Mouse (Mus musculus): ENCODE measurements around the gene Plekhb1.
A peak's percentile ranks its signal among the peaks of the same experiment; 100 is the strongest.

Plekhb1 gene

GRCm38 (mm10) chr7:100662231-100662630, at the start of gene Plekhb1:
Plekhb1 (minus strand) TSS chr7:100662414.
- DNase-seq (ENCODE audit: low spot score in 2 of 2) = no peak

GRCm38 (mm10) chr7:100706883-100707480, 44.8 kb upstream of the Plekhb1 start:
- no peak for DNase-seq (ENCODE audit: low spot score in 2 of 2)

- DNase-seq (ENCODE audit: low spot score in 2 of 2) = peak; percentile 92 to 93
These were observed 44.1 kb upstream of the Plekhb1 start, which contains the start of gene Fam168a for GRCm38 (mm10) chr7:100706143-100706841. Fam168a (plus strand) TSS chr7:100706635.

- DNase-seq (ENCODE audit: low spot score in 2 of 2) = no peak
These were observed 37.9 kb upstream of the Plekhb1 start for GRCm38 (mm10) chr7:100699771-100700770.

GRCm38 (mm10) chr7:100693199-100693598, 31.0 kb upstream of the Plekhb1 start:
- no peak for DNase-seq (ENCODE audit: low spot score in 2 of 2)

- DNase-seq (ENCODE audit: low spot score in 2 of 2) = no peak
These were observed 26.3 kb upstream of the Plekhb1 start for GRCm38 (mm10) chr7:100688471-100688870.

- DNase-seq (ENCODE audit: low spot score in 2 of 2) = peak; percentile 60 to 79
These were observed 23.1 kb upstream of the Plekhb1 start for GRCm38 (mm10) chr7:100685061-100686030.

GRCm38 (mm10) chr7:100684538-100684937, 22.3 kb upstream of the Plekhb1 start:
- DNase-seq (ENCODE audit: low spot score in 2 of 2) = no peak

- DNase-seq (ENCODE audit: low spot score in 2 of 2) = no peak
These were observed 21.9 kb upstream of the Plekhb1 start for GRCm38 (mm10) chr7:100684081-100684480.

- DNase-seq (ENCODE audit: low spot score in 2 of 2) = no peak
These were observed 21.0 kb upstream of the Plekhb1 start for GRCm38 (mm10) chr7:100683241-100683640.

- no peak for DNase-seq (ENCODE audit: low spot score in 2 of 2)
These were observed 18.9 kb upstream of the Plekhb1 start for GRCm38 (mm10) chr7:100681132-100681531.

- no peak for DNase-seq (ENCODE audit: low spot score in 2 of 2)
These were observed 17.0 kb upstream of the Plekhb1 start for GRCm38 (mm10) chr7:100678948-100679880.

- no peak for DNase-seq (ENCODE audit: low spot score in 2 of 2)
These were observed 15.8 kb upstream of the Plekhb1 start for GRCm38 (mm10) chr7:100678052-100678451.

GRCm38 (mm10) chr7:100674941-100675340, 12.7 kb upstream of the Plekhb1 start:
- DNase-seq (ENCODE audit: low spot score in 2 of 2) = no peak

- DNase-seq (ENCODE audit: low spot score in 2 of 2) = no peak
These were observed 11.2 kb upstream of the Plekhb1 start for GRCm38 (mm10) chr7:100673452-100673851.

- no peak for DNase-seq (ENCODE audit: low spot score in 2 of 2)
These were observed 8.4 kb upstream of the Plekhb1 start for GRCm38 (mm10) chr7:100670646-100671045.

GRCm38 (mm10) chr7:100663729-100664304, 1.6 kb upstream of the Plekhb1 start:
- no peak for DNase-seq (ENCODE audit: low spot score in 2 of 2)

GRCm38 (mm10) chr7:100663190-100663589, 976 bp upstream of the Plekhb1 start:
- peak; percentile 84 to 94 for DNase-seq (ENCODE audit: low spot score in 2 of 2)

- DNase-seq (ENCODE audit: low spot score in 2 of 2) = no peak
These were observed 950 bp downstream of the Plekhb1 start for GRCm38 (mm10) chr7:100661264-100661663.

Measured in urinary bladder, postnatal 4 days (tissue).